Mouse (Mus musculus): ENCODE measurements at regions not wholly inside any gene's neighbourhood (a gene's known extent, or its start where the extent isn't known, plus 50 kb on each side); places are given as distances from the start of the nearest gene placed in this dataset.
"Not testable (repeated sequence)": the region's sequence is repeated elsewhere in the genome, so short reads cannot be mapped to it uniquely, and the experiment has no call there.

GRCm38 (mm10) chr1:161621291-161621690 is 126.8 kb downstream of the Tnfsf18 start:
- TF ChIP-seq NRF1 (IDR thresholded peaks at IDR 0.05; ENCODE audit: insufficient read depth, low read depth, low read length, poor library complexity, severe bottlenecking) (no peak), GATA1 (IDR thresholded peaks at IDR 0.05; ENCODE audit: low read depth, low read length) (no peak), POLR2AphosphoS2 (IDR thresholded peaks at IDR 0.05; ENCODE audit: low read length) (no peak), JUND (IDR thresholded peaks at IDR 0.05; ENCODE audit: low read depth, low read length) (no peak), ZKSCAN1 (IDR thresholded peaks at IDR 0.05; ENCODE audit: low read depth, low read length) (no peak), MAX (IDR thresholded peaks at IDR 0.05; ENCODE audit: low read length) (no peak), TBP (IDR thresholded peaks at IDR 0.05; ENCODE audit: low read depth, low read length) (no peak), POLR2A (IDR thresholded peaks at IDR 0.05; ENCODE audit: control insufficient read depth in 1 of 2, insufficient read depth in 1 of 2, low read depth in 1 of 2, low read length in 2 of 2, poor library complexity in 1 of 2) (no peak), RAD21 (IDR thresholded peaks at IDR 0.05; ENCODE audit: low read depth, low read length) (no peak), UBTF (IDR thresholded peaks at IDR 0.05; ENCODE audit: borderline replicate concordance, insufficient read depth, low read depth, low read length) (no peak), MEF2A (IDR thresholded peaks at IDR 0.05; ENCODE audit: extremely low read depth, insufficient replicate concordance, low read depth, low read length, poor library complexity, severe bottlenecking) (no peak), ELF1 (IDR thresholded peaks at IDR 0.05; ENCODE audit: low read depth, low read length) (no peak), E2F4 (IDR thresholded peaks at IDR 0.05; ENCODE audit: borderline replicate concordance, low read depth, low read length) (no peak)

GRCm38 (mm10) chr1:161614091-161614490 is 119.6 kb downstream of the Tnfsf18 start:
- not testable (repeated sequence) for H3K4me1 ChIP-seq (ENCODE audit: control insufficient read depth in 1 of 2, insufficient read depth in 2 of 2, low read length in 2 of 2); DNase-seq (ENCODE audit: low read depth, low spot score); H3K79me2 ChIP-seq (ENCODE audit: control insufficient read depth, insufficient read depth, low read length, poor library complexity); H3K27me3 ChIP-seq (ENCODE audit: control insufficient read depth in 1 of 2, insufficient read depth in 2 of 2, low read length in 2 of 2); H3K27ac ChIP-seq (ENCODE audit: control insufficient read depth, low read depth, low read length); H3K4me3 ChIP-seq (ENCODE audit: control insufficient read depth in 1 of 2, insufficient read depth in 1 of 2, low read depth in 2 of 2, low read length in 2 of 2); H3K9me3 ChIP-seq (replicated peaks; ENCODE audit: insufficient read depth, low read length); H3K9ac ChIP-seq (ENCODE audit: control insufficient read depth, low read depth, low read length, poor library complexity, severe bottlenecking); H3K36me3 ChIP-seq (ENCODE audit: control insufficient read depth in 1 of 2, insufficient read depth in 2 of 2, low read length in 2 of 2)

More at GRCm38 (mm10) chr1:161621291-161621690, 126.8 kb downstream of the Tnfsf18 start:
- no peak for DNase-seq (ENCODE audit: low read depth, low spot score)
- H3K9me3 ChIP-seq (replicated peaks; ENCODE audit: insufficient read depth, low read length): no peaks in the 10 kb centered on the region
- no peaks in the 10 kb centered on the region for H3K79me2 ChIP-seq (ENCODE audit: control insufficient read depth, insufficient read depth, low read length, poor library complexity)
- H3K27ac ChIP-seq (ENCODE audit: control insufficient read depth, low read depth, low read length): no peak overlapping the region
- H3K9ac ChIP-seq (ENCODE audit: control insufficient read depth, low read depth, low read length, poor library complexity, severe bottlenecking): no peak overlapping the region
- no peaks in the 10 kb centered on the region for H3K4me1 ChIP-seq (ENCODE audit: control insufficient read depth in 1 of 2, insufficient read depth in 2 of 2, low read length in 2 of 2)
- H3K27me3 ChIP-seq (ENCODE audit: control insufficient read depth in 1 of 2, insufficient read depth in 2 of 2, low read length in 2 of 2): no peaks in the 10 kb centered on the region
- H3K4me3 ChIP-seq (ENCODE audit: control insufficient read depth in 1 of 2, insufficient read depth in 1 of 2, low read depth in 2 of 2, low read length in 2 of 2): no peak overlapping the region
- no peaks in the 10 kb centered on the region for H3K36me3 ChIP-seq (ENCODE audit: control insufficient read depth in 1 of 2, insufficient read depth in 2 of 2, low read length in 2 of 2)

- DNase-seq (ENCODE audit: low read depth, low spot score); H3K9me3 ChIP-seq (replicated peaks; ENCODE audit: insufficient read depth, low read length); H3K27me3 ChIP-seq (ENCODE audit: control insufficient read depth in 1 of 2, insufficient read depth in 2 of 2, low read length in 2 of 2); H3K27ac ChIP-seq (ENCODE audit: control insufficient read depth, low read depth, low read length); H3K36me3 ChIP-seq (ENCODE audit: control insufficient read depth in 1 of 2, insufficient read depth in 2 of 2, low read length in 2 of 2); H3K79me2 ChIP-seq (ENCODE audit: control insufficient read depth, insufficient read depth, low read length, poor library complexity); H3K4me1 ChIP-seq (ENCODE audit: control insufficient read depth in 1 of 2, insufficient read depth in 2 of 2, low read length in 2 of 2); H3K9ac ChIP-seq (ENCODE audit: control insufficient read depth, low read depth, low read length, poor library complexity, severe bottlenecking); H3K4me3 ChIP-seq (ENCODE audit: control insufficient read depth in 1 of 2, insufficient read depth in 1 of 2, low read depth in 2 of 2, low read length in 2 of 2): not testable (repeated sequence)
Observed at GRCm38 (mm10) chr1:161613658-161614057, 119.2 kb downstream of the Tnfsf18 start.

Data from MEL (cell line).